ENCODE assay signal across 8 mouse cellular contexts in the genomic region with DNA sequence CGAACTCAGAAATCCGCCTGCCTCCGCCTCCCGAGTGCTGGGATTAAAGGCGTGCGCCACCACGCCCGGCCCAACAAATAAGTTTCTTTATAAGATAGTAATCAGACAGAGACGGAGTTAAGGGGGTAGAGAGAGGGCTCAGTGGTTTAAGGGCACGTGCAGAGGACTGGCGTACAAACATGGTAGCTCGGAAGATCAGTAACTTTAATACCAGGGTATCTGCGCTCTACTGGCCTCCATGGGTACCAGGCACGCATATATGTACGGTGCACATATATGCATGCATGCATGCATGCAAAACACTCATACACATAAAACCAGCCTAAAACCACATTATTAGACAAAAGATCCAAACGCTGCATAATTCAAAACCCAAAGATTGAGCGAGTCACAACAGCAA. TPM values are rescaled to one million over a fixed set of nuclear protein-coding genes. Genes with fewer than 3 reads are reported as not detected.
DNase-seq lines count a peak whose midpoint lies in the region; ATAC-seq and TF ChIP-seq lines count a peak whose summit lies in the region.

No protein-coding gene starts in this region.

- 0 out of 2 replicates have a peak, but pooled peaks cover under 1% of the 10 kb centered on the region for H3K36me3 ChIP-seq in heart, postnatal 0 days (replicated peaks; ENCODE audit: control insufficient read depth, insufficient read depth, low read length)
- H3K36me3 ChIP-seq in midbrain, embryonic 11.5 days (ENCODE audit: control insufficient read depth, insufficient read depth, low read length), result no peaks in the 10 kb centered on the region

- H3K4me3 ChIP-seq in layer of hippocampus, adult 2 months, result peak overlapping the region; percentile 86
- peak overlapping the region; percentile 32 for H3K4me3 ChIP-seq in cortical plate, adult 2 months (ENCODE audit: insufficient read depth, low read length)
- H3K4me3 ChIP-seq in heart, postnatal 0 days (ENCODE audit: low read depth, low read length), result peak overlapping the region; percentile 81
- peak overlapping the region; percentile 67 for H3K4me3 ChIP-seq in midbrain, embryonic 11.5 days (ENCODE audit: low read depth, low read length)

- H3K27me3 ChIP-seq in heart, postnatal 0 days (ENCODE audit: control insufficient read depth, insufficient read depth, low read length), result no peaks in the 10 kb centered on the region
- no peaks in the 10 kb centered on the region for H3K27me3 ChIP-seq in midbrain, embryonic 11.5 days (ENCODE audit: control insufficient read depth, insufficient read depth, low read length)

- TF ChIP-seq EP300 in heart, postnatal 0 days (IDR thresholded peaks at IDR 0.05; ENCODE audit: low read depth), result no peak

- no peak for ATAC-seq in heart, postnatal 0 days (ENCODE audit: insufficient read depth, low read depth)
- peak; percentile 31; the same call in 1 of the 2 replicates for ATAC-seq in midbrain, embryonic 11.5 days (ENCODE audit: low FRiP score)

- no peak for DNase-seq in layer of hippocampus, adult 2 months (ENCODE audit: low spot score in 2 of 2)
- no peak for DNase-seq in layer of hippocampus, postnatal 10 days (ENCODE audit: low spot score in 2 of 2)
- no peak for DNase-seq in heart, postnatal 0 days (ENCODE audit: low spot score)
- DNase-seq in midbrain, embryonic 11.5 days (ENCODE audit: low spot score, missing footprints), result no peak
- no peak for DNase-seq in left cerebral cortex, adult 11 months (ENCODE audit: low spot score)
- no peak for DNase-seq in layer of hippocampus, postnatal 25 days (ENCODE audit: extremely low spot score in 1 of 2, low spot score in 1 of 2)
- no peak for DNase-seq in right cerebral cortex, postnatal 36 days (ENCODE audit: low spot score in 2 of 2)

- H3K9me3 ChIP-seq in heart, postnatal 0 days (replicated peaks; ENCODE audit: control insufficient read depth, low read length), result no peaks in the 10 kb centered on the region
- no peaks in the 10 kb centered on the region for H3K9me3 ChIP-seq in midbrain, embryonic 11.5 days (ENCODE audit: control insufficient read depth, low read length)

- 47% methylated on average over 17 of the region's 17 CpGs for WGBS in heart, postnatal 0 days
- 47% methylated on average over 17 of the region's 17 CpGs for WGBS in midbrain, embryonic 11.5 days

- H3K4me1 ChIP-seq in cortical plate, adult 2 months (ENCODE audit: control insufficient read depth, insufficient read depth, low read length), result peaks cover 4% of the 10 kb centered on the region
- peaks cover 15% of the 10 kb centered on the region; the same call in 1 of the 2 replicates for H3K4me1 ChIP-seq in heart, postnatal 0 days (ENCODE audit: control insufficient read depth, insufficient read depth)
- peaks cover 7% of the 10 kb centered on the region; the same call in 1 of the 2 replicates for H3K4me1 ChIP-seq in midbrain, embryonic 11.5 days (ENCODE audit: control insufficient read depth, insufficient read depth, low read length)

- peak overlapping the region; percentile 97 for H3K27ac ChIP-seq in layer of hippocampus, adult 2 months
- H3K27ac ChIP-seq in cortical plate, adult 2 months (ENCODE audit: insufficient read depth, low read length), result no peak overlapping the region
- H3K27ac ChIP-seq in heart, postnatal 0 days (ENCODE audit: low read depth), result peak overlapping the region; percentile 94
- H3K27ac ChIP-seq in midbrain, embryonic 11.5 days (ENCODE audit: low read depth, low read length), result no peak overlapping the region; the same call in 1 of the 2 replicates

- H3K4me2 ChIP-seq in heart, postnatal 0 days (ENCODE audit: low read depth, low read length), result peak overlapping the region; percentile 66
- peak overlapping the region; percentile 42 for H3K4me2 ChIP-seq in midbrain, embryonic 11.5 days

- TF ChIP-seq CTCF in layer of hippocampus, adult 2 months (conservative IDR thresholded peaks at IDR 0.05), result no peak
- TF ChIP-seq CTCF in cortical plate, adult 2 months (IDR thresholded peaks at IDR 0.05; ENCODE audit: extremely low read depth, insufficient read depth, low read length), result no peak
- no peak for TF ChIP-seq CTCF in heart, postnatal 0 days (IDR thresholded peaks at IDR 0.05; ENCODE audit: low read depth)

- peak overlapping the region; percentile 86; the same call in 1 of the 2 replicates for H3K9ac ChIP-seq in heart, postnatal 0 days (replicated peaks; ENCODE audit: low read depth, low read length)
- peak overlapping the region; percentile 77 for H3K9ac ChIP-seq in midbrain, embryonic 11.5 days (ENCODE audit: low read length)

- TF ChIP-seq POLR2A in cortical plate, adult 2 months (IDR thresholded peaks at IDR 0.05; ENCODE audit: extremely low read depth, insufficient read depth, low read length), result no peak

RNA-seq across cellular contexts. Expression of gene Ifnar1, which starts 0.7 kb away (rescaled TPM):
- total RNA-seq in layer of hippocampus, adult 2 months (2021), result 10 to 100 TPM; 42.2 to 45.9 TPM
- total RNA-seq in layer of hippocampus, postnatal 10 days (2021), result 10 to 100 TPM; 63.7 to 70.6 TPM
- 35.5 and 36.2 TPM in 2 replicates for polyA plus RNA-seq in cortical plate, adult 2 months (2012; rRNA removed)
- 32.6 and 42.6 TPM in 2 replicates for total RNA-seq in heart, postnatal 0 days (2014; rRNA removed; ENCODE audit: low replicate concordance)
- 23.7 and 24.0 TPM in 2 replicates for polyA plus RNA-seq in heart, postnatal 0 days (2015; fragmentation: Nextera tagmentation; extraction: Ambion mirVana)
- 49.9 and 53.8 TPM in 2 replicates for polyA plus RNA-seq in midbrain, embryonic 11.5 days (2014; fragmentation: Nextera tagmentation; extraction: Ambion mirVana)
- 10 to 100 TPM; 48.8 to 55.6 TPM for total RNA-seq in layer of hippocampus, postnatal 25 days (2021)

Comparison
In these comparisons a context has a peak if more than half of its experiments do, and no peak if none do; other contexts are left out.
1. H3K27ac ChIP-seq: peak in layer of hippocampus, adult 2 months (single experiment) and heart, postnatal 0 days (single experiment); none in cortical plate, adult 2 months (single experiment) and midbrain, embryonic 11.5 days (single experiment).
2. H3K4me3 ChIP-seq: peak in every context shown above with its lines; median percentile 86 in layer of hippocampus, adult 2 months; 81 in heart, postnatal 0 days; 67 in midbrain, embryonic 11.5 days; 32 in cortical plate, adult 2 months.